Mouse (Mus musculus): ENCODE data around the gene Uts2b.
"Not testable (repeated sequence)": the region's sequence is repeated elsewhere in the genome, so short reads cannot be mapped to it uniquely, and the experiment has no call there.

The Uts2b gene

DNA sequence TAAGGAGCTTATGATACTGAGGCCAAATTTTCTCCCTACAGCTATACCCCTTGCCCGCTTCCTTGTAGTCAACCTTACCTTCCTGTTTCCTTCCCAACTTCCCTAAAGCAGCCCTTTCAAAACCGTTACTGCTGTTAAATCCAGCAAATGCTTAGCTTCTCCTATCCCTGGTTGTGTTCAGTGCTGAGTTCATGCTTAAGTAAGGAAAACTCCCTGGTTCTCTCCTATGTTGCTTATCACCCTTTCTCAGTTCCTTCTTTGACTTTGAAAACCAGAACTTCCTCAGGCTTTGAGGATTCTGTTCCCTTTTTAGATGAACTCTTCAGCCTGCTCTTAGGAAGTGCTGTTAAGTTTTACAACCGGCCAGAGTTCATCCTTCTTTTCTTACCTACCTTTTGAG, 4.1 kb upstream of the Uts2b start:
- peak; percentile 2 for DNase-seq

DNA sequence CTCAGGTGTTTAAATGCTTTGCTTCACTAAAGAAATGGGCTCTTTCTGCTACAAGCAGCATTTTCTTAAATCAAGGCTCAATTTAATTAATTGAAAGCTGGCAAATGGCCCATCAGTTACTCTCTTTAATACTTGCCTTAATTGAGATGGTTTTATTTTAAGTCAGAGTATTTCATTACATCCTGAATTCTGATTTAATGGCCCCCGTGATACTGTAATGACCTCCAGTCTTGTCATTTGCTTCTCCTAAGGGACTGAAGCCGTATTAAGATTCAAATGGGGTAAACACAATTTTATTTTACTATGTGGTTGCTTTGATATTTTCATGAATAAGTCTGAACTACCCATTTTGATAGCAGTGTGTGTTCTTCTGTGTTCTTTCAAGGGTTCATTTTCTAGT, 661 bp upstream of the Uts2b start:
- no peak for DNase-seq

DNA sequence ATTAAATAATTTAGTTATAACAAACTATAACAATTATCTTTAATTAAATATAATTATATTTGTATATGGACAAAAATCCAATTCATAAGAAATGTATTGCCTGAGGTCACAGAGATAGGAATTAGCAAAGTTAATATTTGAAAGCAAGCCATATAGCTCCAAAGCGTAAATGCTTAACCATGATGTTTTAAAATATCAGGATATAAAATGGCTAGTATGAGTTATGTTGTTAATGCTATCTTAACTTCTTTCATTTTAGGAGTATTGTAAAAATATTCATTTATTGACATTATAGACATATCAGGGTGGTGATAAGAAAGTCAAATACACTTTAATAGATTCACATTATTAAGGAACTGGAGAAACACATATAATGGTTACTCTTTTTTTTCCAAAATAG, 10.0 kb downstream of the Uts2b start:
- DNase-seq: no peak

DNA sequence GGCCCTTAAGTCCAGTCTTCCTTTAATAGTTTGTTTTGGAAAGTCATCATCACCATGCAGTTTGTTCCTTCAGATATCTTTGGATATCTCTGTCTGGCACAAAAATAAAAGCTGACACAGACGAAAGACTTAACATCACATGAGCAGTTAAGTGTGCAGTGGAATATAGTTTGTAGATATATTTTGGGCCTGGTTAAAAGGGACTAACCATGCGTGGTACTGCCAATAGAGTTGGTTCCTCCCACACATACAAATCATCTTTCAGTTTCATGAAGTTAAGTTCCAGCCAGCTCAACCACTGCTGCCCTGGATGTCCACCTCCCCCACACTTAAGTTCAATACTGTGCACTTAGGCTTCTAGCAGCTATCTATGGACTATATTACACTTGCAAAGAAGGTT, 15.6 kb downstream of the Uts2b start:
- no peak for DNase-seq

DNA sequence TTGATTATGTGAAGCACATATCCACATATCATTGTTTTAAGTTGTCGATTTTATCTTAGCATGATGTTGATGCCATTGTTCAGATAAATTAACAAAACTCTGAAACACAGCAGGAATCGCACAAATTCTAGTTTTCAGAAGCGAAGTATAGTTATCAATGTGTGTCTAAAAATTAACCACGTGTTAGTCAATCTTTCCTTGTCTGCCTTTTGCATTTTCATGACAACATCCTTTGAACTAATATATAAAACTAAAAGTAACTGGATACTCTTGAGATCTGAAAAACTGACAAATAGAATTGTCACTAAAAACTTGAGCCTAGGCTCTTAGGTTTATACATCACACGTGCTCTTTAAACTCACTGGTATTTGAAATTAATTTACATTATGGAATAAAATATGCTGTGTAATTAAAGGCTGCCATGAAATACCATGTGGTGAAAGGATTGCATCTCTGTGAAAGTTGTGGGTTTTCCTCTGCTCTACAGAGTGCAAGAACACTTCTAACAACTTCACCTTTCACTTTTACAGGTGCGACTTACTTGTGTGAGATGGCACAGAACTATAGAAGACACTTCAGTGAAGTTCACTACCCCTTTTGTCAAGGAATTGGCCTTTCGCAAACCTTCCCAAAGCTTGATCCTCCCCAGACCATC, 20.0 kb downstream of the Uts2b start:
- no peak for DNase-seq

DNA sequence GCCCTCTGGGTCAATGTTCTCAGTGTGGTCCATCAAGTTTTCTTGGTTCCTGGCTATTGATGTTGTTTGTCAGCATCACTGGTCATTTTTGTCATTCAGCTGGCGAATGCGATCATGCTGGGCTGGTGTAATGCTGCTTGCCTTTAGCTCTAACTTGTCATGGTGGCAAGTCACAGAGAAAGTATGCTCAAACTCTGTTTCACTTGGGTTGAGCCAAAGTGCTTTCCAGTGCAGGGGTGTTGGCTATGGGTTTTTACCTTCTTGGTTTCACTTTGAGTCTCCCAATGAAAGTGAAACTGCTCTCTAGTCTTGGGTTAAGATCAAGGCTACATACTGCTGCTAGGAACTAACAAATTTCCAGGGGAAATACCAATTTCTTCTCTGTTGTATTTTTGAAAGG, 20.8 kb downstream of the Uts2b start:
- DNase-seq: no peak

DNA sequence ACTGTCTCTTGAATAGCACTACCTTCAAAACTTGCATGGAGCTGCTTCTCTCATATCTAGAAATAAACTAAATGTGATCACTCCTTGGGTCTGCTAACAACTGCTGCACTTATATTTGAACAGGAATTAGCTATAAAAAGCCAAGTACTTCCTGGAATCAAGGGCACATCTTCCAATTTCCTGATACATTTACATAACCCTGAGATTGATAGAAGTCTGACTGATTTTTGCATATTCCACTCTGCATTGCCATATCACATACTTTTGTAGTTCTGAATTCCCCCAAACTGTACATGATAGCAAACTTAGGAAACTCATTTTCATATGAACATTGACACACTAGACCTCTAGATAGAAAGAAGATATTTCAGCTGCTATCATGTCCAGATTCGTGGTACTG, 21.7 kb downstream of the Uts2b start:
- DNase-seq: no peak

DNA sequence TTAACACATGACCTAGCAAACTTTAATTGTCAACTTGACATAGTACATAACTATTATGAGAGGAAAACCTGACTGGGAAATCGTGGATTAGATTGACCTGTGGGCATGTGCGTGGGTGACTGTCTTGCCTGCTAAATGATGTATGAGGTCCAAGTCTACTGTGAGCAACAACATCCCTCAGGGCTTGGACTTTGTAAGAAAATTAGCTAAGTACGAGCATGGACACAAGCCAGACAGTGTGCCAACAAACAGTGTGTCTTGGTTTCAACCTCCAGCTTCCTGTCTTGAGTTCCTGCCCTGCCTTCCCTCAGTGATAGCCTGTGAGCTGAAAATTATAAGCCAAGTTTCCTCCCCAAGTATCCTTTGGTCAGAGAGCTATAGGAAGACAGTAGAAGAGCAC, 22.5 kb downstream of the Uts2b start:
- DNase-seq: no peak

DNA sequence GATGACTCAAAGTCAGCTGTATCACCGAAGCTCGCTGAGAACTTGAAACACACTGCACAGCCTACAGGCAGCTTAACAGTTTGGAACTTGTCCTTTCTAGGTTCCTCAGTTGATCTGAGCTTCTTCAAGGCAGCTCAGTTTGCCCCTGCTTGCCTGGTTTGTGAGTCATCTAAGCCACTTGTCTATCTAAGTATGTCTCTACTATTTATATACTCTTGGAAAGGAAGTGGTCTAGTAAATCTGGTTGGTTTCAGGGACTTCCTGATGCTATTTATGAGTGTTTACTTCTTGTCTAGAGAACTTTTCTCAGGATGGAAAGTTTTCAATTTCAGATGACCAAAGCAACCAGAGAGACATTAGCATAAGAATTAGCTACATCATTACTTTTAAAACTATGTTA, 43.6 kb downstream of the Uts2b start:
- DNase-seq: no peak

DNA sequence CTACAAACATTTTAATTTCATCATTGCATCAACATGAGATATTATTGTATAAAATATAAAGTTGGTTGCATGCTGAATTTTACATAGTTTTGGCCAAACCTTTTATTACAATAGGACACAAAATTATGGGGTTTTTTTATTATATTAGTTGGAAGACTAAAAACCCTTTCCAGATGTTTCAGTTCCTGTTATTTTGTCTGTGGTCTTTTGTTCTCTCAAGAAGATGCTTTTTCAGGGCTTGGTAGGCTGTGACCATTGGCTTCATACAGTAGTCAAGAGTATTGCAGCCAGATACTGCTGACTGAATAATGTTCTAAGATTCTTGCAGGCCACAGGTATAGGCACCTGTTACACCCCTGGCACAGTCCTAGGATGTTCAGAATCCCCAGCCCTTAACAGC, 48.0 kb downstream of the Uts2b start:
- DNase-seq: no peak

DNA sequence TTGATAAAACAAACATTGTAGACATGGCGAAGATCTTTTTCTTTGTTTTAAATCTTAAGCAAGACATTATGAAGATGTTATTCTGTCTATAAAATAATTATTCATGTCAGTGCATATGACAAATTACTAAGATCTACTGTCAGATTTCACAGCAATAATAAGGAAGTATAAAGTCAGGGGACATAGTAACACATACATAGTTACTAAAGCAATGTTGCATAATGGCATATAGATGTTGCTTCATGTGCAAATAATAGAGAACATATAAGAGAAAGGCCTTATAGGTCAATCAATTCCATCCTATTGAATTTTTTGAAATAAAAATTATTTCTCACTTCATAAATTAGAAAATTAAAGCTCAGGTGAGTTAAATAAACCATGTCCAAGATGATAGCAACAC, 50.9 kb downstream of the Uts2b start:
- no peak for DNase-seq

DNA sequence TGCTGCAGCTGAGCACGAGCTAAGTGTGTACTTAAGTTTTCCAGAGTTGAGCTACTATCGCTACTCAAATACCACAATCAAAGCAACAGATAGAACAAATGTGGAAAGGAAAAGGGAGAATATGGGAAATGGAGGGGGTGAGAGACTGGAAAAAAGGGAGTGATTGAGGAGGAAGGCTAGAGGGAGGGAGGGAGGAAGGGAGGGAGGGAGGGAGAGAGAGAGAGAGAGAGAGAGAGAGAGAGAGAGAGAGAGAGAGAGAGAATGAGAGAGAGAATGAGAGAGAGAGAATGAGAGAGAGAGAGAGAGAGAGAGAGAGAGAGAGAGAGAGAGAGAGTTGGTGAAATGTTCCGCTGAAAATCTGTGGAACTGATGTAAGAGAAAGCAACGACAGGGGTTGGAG, 62.9 kb downstream of the Uts2b start, which contains the start of gene Ostn:
Gene Ostn (plus strand): TSS at position 301 of the 400 bp plus-strand sequence.
- DNase-seq: not testable (repeated sequence)
